Mouse (Mus musculus): ENCODE measurements around the gene Smpdl3b. TPM values are rescaled to one million over a fixed set of nuclear protein-coding genes. Genes with fewer than 3 reads are reported as not detected.
A peak's percentile ranks its signal among the peaks of the same experiment; 100 is the strongest.

Gene Smpdl3b
- total and polyA plus RNA-seq, 3 experiments, result 0.28 to 0.69 TPM; not detected in 1

GRCm38 (mm10) chr4:132805599-132806197, 48.6 kb upstream of the Smpdl3b start:
- Histone ChIP-seq H3K4me3 (ENCODE audit: control insufficient read depth in 1 of 2, insufficient read depth in 1 of 2, low read depth in 2 of 2, low read length in 2 of 2) (peak overlapping the region; percentile 56 to 64), H3K9ac (ENCODE audit: control insufficient read depth, low read depth, low read length, poor library complexity, severe bottlenecking) (peak overlapping the region; percentile 65), H3K4me1 (ENCODE audit: control insufficient read depth in 1 of 2, insufficient read depth in 2 of 2, low read length in 2 of 2) (peaks cover 24 to 38% of the 10 kb centered on the region in 2 experiments), H3K27me3 (ENCODE audit: control insufficient read depth in 1 of 2, insufficient read depth in 2 of 2, low read length in 2 of 2) (no peaks in the 10 kb centered on the region), H3K27ac (ENCODE audit: control insufficient read depth, low read depth, low read length) (peak overlapping the region; percentile 98), H3K36me3 (ENCODE audit: control insufficient read depth in 1 of 2, insufficient read depth in 2 of 2, low read length in 2 of 2) (peaks cover 0 to 40% of the 10 kb centered on the region in 2 experiments; a peak in 2 of 4 replicates), H3K9me3 (replicated peaks; ENCODE audit: insufficient read depth, low read length) (no peaks in the 10 kb centered on the region), H3K79me2 (ENCODE audit: control insufficient read depth, insufficient read depth, low read length, poor library complexity) (no peaks in the 10 kb centered on the region; the same call in 1 of the 2 replicates)
- DNase-seq (ENCODE audit: low read depth, low spot score), result peak; percentile 98
- no peak for TF ChIP-seq GABPA (IDR thresholded peaks at IDR 0.05; ENCODE audit: low read depth, low read length)
- TF ChIP-seq CHD2 (IDR thresholded peaks at IDR 0.05; ENCODE audit: low read length), result no peak
- TF ChIP-seq CHD1 (IDR thresholded peaks at IDR 0.05; ENCODE audit: low read depth, low read length), result 0 out of 2 replicates have a peak, but pooled peaks have one; percentile 62
- no peak for TF ChIP-seq UBTF (IDR thresholded peaks at IDR 0.05; ENCODE audit: borderline replicate concordance, insufficient read depth, low read depth, low read length)
- TF ChIP-seq ETS1 (IDR thresholded peaks at IDR 0.05; ENCODE audit: low read depth, low read length), result peak; percentile 95
- TF ChIP-seq ZC3H11A (IDR thresholded peaks at IDR 0.05; ENCODE audit: low read depth, low read length), result no peak
- TF ChIP-seq MYC (IDR thresholded peaks at IDR 0.05; ENCODE audit: low read depth, low read length), result peak; percentile 54; the same call in 1 of the 2 replicates
- TF ChIP-seq NELFE (IDR thresholded peaks at IDR 0.05; ENCODE audit: low read depth, low read length), result peak; percentile 32; the same call in 1 of the 2 replicates
- peak; percentile 83 for TF ChIP-seq ZNF384 (IDR thresholded peaks at IDR 0.05; ENCODE audit: low read depth, low read length)
- peak; percentile 68 for TF ChIP-seq ZMIZ1 (IDR thresholded peaks at IDR 0.05; ENCODE audit: low read depth, low read length)
- TF ChIP-seq E2F4 (IDR thresholded peaks at IDR 0.05; ENCODE audit: borderline replicate concordance, low read depth, low read length), result 0 out of 2 replicates have a peak, but pooled peaks have one; percentile 52
- TF ChIP-seq MAFK (IDR thresholded peaks at IDR 0.05; ENCODE audit: borderline replicate concordance, low read depth, low read length), result peak; percentile 60; the same call in 1 of the 2 replicates
- TF ChIP-seq TBP (IDR thresholded peaks at IDR 0.05; ENCODE audit: low read depth, low read length), result peak; percentile 87
- no peak for TF ChIP-seq ZKSCAN1 (IDR thresholded peaks at IDR 0.05; ENCODE audit: low read depth, low read length)
- TF ChIP-seq POLR2AphosphoS5 (IDR thresholded peaks at IDR 0.05; ENCODE audit: borderline replicate concordance, low read depth, low read length), result no peak
- TF ChIP-seq SMC3 (IDR thresholded peaks at IDR 0.05; ENCODE audit: low read depth, low read length), result no peak
- TF ChIP-seq MYB (IDR thresholded peaks at IDR 0.05; ENCODE audit: low read depth, low read length), result peak; percentile 78
- peak; percentile 87 for TF ChIP-seq SIN3A (IDR thresholded peaks at IDR 0.05; ENCODE audit: low read length)
- peak; percentile 95 for TF ChIP-seq GATA1 (IDR thresholded peaks at IDR 0.05; ENCODE audit: low read depth, low read length)
- TF ChIP-seq TCF12 (IDR thresholded peaks at IDR 0.05; ENCODE audit: low read depth, low read length), result peak; percentile 70
- no peak for TF ChIP-seq HCFC1 (IDR thresholded peaks at IDR 0.05; ENCODE audit: low read depth, low read length)
- no peak for TF ChIP-seq USF1 (IDR thresholded peaks at IDR 0.05; ENCODE audit: low read depth, low read length)
- peak; percentile 52; the same call in 1 of the 2 replicates for TF ChIP-seq POLR2AphosphoS2 (IDR thresholded peaks at IDR 0.05; ENCODE audit: low read length)
- peak; percentile 93 for TF ChIP-seq EP300 (IDR thresholded peaks at IDR 0.05; ENCODE audit: low read depth in 1 of 2, low read length in 2 of 2)
- no peak for TF ChIP-seq MXI1 (IDR thresholded peaks at IDR 0.05; ENCODE audit: low read depth, low read length)
- TF ChIP-seq USF2 (IDR thresholded peaks at IDR 0.05; ENCODE audit: borderline replicate concordance in 1 of 2, insufficient read depth in 1 of 2, low read depth in 1 of 2, low read length in 2 of 2), result no peak
- peak in 1 of 2 experiments; percentile 42; a peak in 1 of 4 replicates for TF ChIP-seq POLR2A (IDR thresholded peaks at IDR 0.05; ENCODE audit: control insufficient read depth in 1 of 2, insufficient read depth in 1 of 2, low read depth in 1 of 2, low read length in 2 of 2, poor library complexity in 1 of 2)
- TF ChIP-seq NRF1 (IDR thresholded peaks at IDR 0.05; ENCODE audit: insufficient read depth, low read depth, low read length, poor library complexity, severe bottlenecking), result no peak
- TF ChIP-seq TAL1 (IDR thresholded peaks at IDR 0.05; ENCODE audit: low read length), result no peak
- TF ChIP-seq MAX (IDR thresholded peaks at IDR 0.05; ENCODE audit: low read length), result peak; percentile 11; the same call in 1 of the 2 replicates
- peak; percentile 46; the same call in 1 of the 2 replicates for TF ChIP-seq JUND (IDR thresholded peaks at IDR 0.05; ENCODE audit: low read depth, low read length)
- no peak for TF ChIP-seq ELF1 (IDR thresholded peaks at IDR 0.05; ENCODE audit: low read depth, low read length)
- no peak for TF ChIP-seq RAD21 (IDR thresholded peaks at IDR 0.05; ENCODE audit: low read depth, low read length)
- TF ChIP-seq MEF2A (IDR thresholded peaks at IDR 0.05; ENCODE audit: extremely low read depth, insufficient replicate concordance, low read depth, low read length, poor library complexity, severe bottlenecking), result no peak
- TF ChIP-seq CTCF (IDR thresholded peaks at IDR 0.05 in 2 of 3, conservative IDR thresholded peaks at IDR 0.05 in 1 of 3; ENCODE audit: control insufficient read depth in 1 of 3, insufficient read depth in 1 of 3, low read depth in 2 of 3, low read length in 3 of 3, poor library complexity in 1 of 3, severe bottlenecking in 1 of 3), result no peak
- TF ChIP-seq BHLHE40 (IDR thresholded peaks at IDR 0.05; ENCODE audit: borderline replicate concordance, low read depth, low read length), result peak; percentile 66; the same call in 1 of the 2 replicates

All from MEL (cell line).